Mouse (Mus musculus) intestine, postnatal 0 days (tissue): ENCODE data around the gene BC107364. TPM values are rescaled to one million over a fixed set of nuclear protein-coding genes. Genes with fewer than 3 reads are reported as not detected.
"Not testable (repeated sequence)": the region's sequence is repeated elsewhere in the genome, so short reads cannot be mapped to it uniquely, and the experiment has no call there.

Experiments used
- ATAC-seq: fragments of 200-750 bp; cut with Nextera tagmentation; 2 replicates; pipeline ENCODE4 v1.8.0; 2017; ENCODE audit warnings: mild to moderate bottlenecking, moderate TSS enrichment, moderate library complexity
- H3K27ac ChIP-seq: fragments of 300-500 bp; sonication (generic); 2 replicates; pipeline ENCODE4 v1.5.1; 2014; ENCODE audit warnings: mild to moderate bottlenecking, low read depth, low read length, moderate library complexity
- H3K27me3 ChIP-seq: fragments of 300-500 bp; sonication (generic); replicated peaks from 2 replicates; pipeline ENCODE4 v1.6.1; 2014; ENCODE audit warnings: low read length, mixed read lengths; ENCODE audit not compliant: control insufficient read depth, insufficient read depth
- H3K36me3 ChIP-seq: fragments of 300-500 bp; sonication (generic); 2 replicates; pipeline ENCODE4 v1.6.1; 2014; ENCODE audit warnings: mild to moderate bottlenecking, moderate library complexity; ENCODE audit not compliant: control insufficient read depth, insufficient read depth
- H3K4me1 ChIP-seq: fragments of 300-500 bp; sonication (generic); replicated peaks from 2 replicates; pipeline ENCODE4 v1.6.1; 2014; ENCODE audit warnings: antibody characterized with exemption, low read length, mixed read lengths; ENCODE audit not compliant: control insufficient read depth, insufficient read depth
- H3K4me2 ChIP-seq: fragments of 300-500 bp; sonication (generic); replicated peaks from 2 replicates; pipeline ENCODE4 v1.6.1; 2014; ENCODE audit warnings: low read depth, mild to moderate bottlenecking, moderate library complexity
- H3K4me3 ChIP-seq: fragments of 300-500 bp; sonication (generic); 2 replicates; pipeline ENCODE4 v1.5.1; 2014; ENCODE audit warnings: low read depth, low read length
- H3K9ac ChIP-seq: fragments of 300-500 bp; sonication (generic); 2 replicates; pipeline ENCODE4 v1.6.1; 2014; ENCODE audit warnings: mild to moderate bottlenecking, low read depth, low read length
- H3K9me3 ChIP-seq: fragments of 300-500 bp; sonication (generic); 2 replicates; pipeline ENCODE4 v1.6.1; 2016; ENCODE audit warnings: mixed run types; ENCODE audit not compliant: control insufficient read depth
- CTCF ChIP-seq: sonication (generic); IDR thresholded peaks from 2 replicates; pipeline ENCODE4 v1.5.1; 2016; ENCODE audit warnings: low read depth, mild to moderate bottlenecking, control low read depth, antibody characterized with exemption, moderate library complexity
- WGBS: fragments of 180-500 bp; shearing (Covaris S2); extraction: QIAGEN DNeasy Blood & Tissue Kit; methylation state at CpG from one replicate; pipeline ENCODE4 v1.1.7; 2014; 5-methylcytosine and 5-hydroxymethylcytosine counted together
- polyA plus RNA-seq: library from polyadenylated mRNA; unstranded; fragments of >200 nt; fragmentation: Nextera tagmentation; extraction: Ambion mirVana; gene quantifications from 2 replicates; pipeline ENCODE4 v1.2.1, GENCODE M21; 2015

The BC107364 gene
- polyA plus RNA-seq, 1 experiment from 2014 or later = 0.56 TPM

DNA sequence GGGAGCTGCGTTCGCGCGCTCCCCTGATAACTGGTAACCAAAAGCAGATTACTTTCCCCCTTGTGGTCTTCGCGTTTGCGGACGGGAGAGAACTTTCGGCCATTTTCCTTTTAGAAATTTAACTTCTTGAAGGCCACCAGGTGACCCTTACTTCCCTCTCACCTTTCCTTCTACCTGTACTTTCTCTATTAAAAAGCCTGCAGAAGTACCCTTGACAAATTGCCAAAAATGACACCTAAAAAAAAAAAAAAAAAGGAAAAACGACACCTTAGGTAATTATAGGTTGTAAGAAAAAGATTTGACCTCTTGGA, 1.6 kb downstream of the BC107364 start:
- H3K4me1 ChIP-seq, H3K4me2 ChIP-seq, H3K9ac ChIP-seq, H3K36me3 ChIP-seq, H3K27ac ChIP-seq, H3K27me3 ChIP-seq, H3K9me3 ChIP-seq, ATAC-seq, H3K4me3 ChIP-seq: not testable (repeated sequence)
- WGBS = 0% methylated on average over 1 of the region's 10 CpGs

DNA sequence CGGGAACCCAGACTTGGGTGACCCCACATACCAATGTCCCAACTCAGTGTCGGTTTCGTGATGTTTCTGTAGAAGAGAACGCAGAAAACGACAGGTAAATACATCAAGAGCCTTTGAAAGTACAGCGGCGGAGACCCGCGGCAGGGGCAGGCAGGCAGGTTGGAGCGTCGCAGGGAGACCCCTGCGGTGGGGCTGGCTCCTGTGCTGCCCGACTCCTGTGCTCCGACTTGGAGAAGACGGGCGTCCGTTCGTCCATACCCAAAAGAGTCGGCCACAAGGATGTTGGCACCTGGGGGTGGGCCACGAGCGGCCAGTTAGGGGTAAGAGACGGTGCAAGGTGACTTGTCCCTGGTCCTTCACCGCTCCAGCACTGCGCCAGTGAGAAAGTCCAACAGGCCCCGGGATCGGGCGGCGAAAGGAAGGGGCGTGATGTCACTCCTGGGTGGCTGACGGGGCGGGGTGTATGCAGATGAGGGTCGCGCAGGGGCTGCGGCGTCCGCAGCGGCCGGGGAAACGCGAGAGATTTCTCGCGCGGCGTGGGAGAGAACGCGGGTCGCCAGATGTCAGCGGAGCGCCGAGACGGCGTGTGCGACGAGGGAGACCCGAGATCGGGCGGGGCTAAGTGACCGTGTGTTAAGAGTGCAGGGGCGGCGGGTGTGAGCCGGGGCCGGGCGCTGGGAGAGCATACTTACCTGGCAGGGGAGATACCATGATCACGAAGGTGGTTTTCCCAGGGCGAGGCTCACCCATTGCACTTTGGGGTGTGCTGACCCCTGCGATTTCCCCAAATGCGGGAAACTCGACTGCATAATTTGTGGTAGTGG, 2.1 kb downstream of the BC107364 start:
- not testable (repeated sequence) for H3K9ac ChIP-seq, H3K4me3 ChIP-seq, H3K9me3 ChIP-seq, H3K36me3 ChIP-seq, H3K4me1 ChIP-seq, H3K27ac ChIP-seq, H3K4me2 ChIP-seq, H3K27me3 ChIP-seq
- WGBS = no CpG with 5 or more reads among the region's 68 CpGs
- ATAC-seq = peak; percentile 68; the same call in 1 of the 2 replicates

DNA sequence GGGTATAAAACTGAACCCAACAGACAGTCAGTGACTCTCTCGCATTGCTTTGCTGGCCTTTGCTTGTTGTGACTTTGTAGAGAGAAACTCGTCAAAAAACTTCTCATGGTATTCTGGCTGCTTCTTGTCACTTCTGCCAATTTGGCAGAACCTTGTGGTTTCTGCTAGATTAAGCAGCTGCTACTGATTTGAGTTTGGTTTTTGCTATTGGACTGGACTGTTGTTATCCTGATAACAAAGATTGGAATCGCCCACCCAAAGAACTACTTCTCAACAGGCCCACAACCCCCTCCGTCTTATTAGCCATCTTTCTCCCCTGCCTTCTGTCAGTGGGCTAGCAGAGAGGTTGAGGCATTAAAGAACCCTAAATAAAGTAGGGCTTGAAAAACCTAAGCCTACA, 6.7 kb downstream of the BC107364 start:
- peaks cover 28% of the 10 kb centered on the region for H3K27me3 ChIP-seq
- no peaks in the 10 kb centered on the region for H3K36me3 ChIP-seq
- H3K9me3 ChIP-seq = no peaks in the 10 kb centered on the region
- TF ChIP-seq CTCF = no peak
- H3K9ac ChIP-seq = no peak overlapping the region
- 84% methylated on average over 4 of the region's 4 CpGs for WGBS
- no peak overlapping the region for H3K4me2 ChIP-seq
- no peak overlapping the region for H3K4me3 ChIP-seq
- no peak for ATAC-seq
- no peaks in the 10 kb centered on the region for H3K4me1 ChIP-seq
- H3K27ac ChIP-seq = no peak overlapping the region

DNA sequence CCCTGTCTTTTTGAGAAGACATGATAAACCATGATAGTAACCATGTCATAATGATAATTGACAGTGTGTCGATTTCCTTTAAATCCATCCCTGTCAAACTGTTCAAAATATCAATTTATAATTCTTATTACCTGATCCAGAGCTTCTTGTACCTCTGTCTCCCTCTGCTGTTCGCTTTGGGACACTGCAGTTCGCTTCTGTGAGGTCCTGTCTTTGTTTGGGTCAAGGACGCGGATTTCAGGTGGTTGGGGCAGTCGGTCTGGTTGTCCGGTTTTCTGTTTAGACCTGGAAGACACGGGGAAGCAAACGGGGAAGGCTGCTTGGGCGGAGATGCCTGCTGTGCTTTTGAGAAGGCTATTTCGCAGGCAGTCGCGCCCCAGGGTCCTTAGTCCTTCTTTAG, 11.5 kb downstream of the BC107364 start:
- no peak for ATAC-seq
- 1% methylated on average over 13 of the region's 13 CpGs for WGBS
- H3K4me3 ChIP-seq = peak overlapping the region; percentile 24
- H3K9me3 ChIP-seq = no peaks in the 10 kb centered on the region
- no peaks in the 10 kb centered on the region for H3K4me1 ChIP-seq
- peak; percentile 93 for TF ChIP-seq CTCF
- H3K9ac ChIP-seq = no peak overlapping the region
- no peaks in the 10 kb centered on the region for H3K36me3 ChIP-seq
- H3K27me3 ChIP-seq = peaks cover 63% of the 10 kb centered on the region
- no peak overlapping the region for H3K27ac ChIP-seq
- H3K4me2 ChIP-seq = peak overlapping the region; percentile 47

DNA sequence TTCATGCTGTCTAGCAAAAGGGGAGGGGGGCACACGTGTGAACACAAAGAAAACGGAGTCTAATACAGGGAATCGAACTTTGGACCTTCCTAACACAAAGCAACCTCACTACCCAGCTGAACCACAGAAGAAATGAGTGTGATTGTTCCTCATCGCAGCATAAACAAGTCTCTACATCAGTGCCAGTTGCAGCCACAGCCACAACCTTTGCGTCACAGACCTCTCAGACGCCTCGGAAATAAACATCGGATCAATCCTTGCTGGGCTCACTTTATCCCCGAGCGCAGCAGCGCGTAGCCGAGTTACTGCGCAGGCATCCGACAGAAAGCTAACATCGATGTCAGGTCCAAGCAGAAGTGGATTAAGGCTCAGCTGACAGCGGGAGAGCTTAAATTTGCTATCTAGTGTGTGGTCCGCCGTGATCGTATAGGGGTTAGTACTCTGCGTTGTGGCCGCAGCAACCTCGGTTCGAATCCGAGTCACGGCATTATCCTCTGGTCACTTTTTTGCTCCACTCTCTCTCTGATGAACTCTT, 16.5 kb downstream of the BC107364 start:
- Histone ChIP-seq H3K27ac (no peak overlapping the region), H3K27me3 (peaks cover 66% of the 10 kb centered on the region), H3K9ac (no peak overlapping the region), H3K4me3 (peak overlapping the region; percentile 18), H3K9me3 (no peaks in the 10 kb centered on the region), H3K36me3 (no peaks in the 10 kb centered on the region), H3K4me2 (peak overlapping the region; percentile 22), H3K4me1 (no peaks in the 10 kb centered on the region)
- WGBS = 3% methylated on average over 26 of the region's 26 CpGs
- ATAC-seq = no peak
- no peak for TF ChIP-seq CTCF

DNA sequence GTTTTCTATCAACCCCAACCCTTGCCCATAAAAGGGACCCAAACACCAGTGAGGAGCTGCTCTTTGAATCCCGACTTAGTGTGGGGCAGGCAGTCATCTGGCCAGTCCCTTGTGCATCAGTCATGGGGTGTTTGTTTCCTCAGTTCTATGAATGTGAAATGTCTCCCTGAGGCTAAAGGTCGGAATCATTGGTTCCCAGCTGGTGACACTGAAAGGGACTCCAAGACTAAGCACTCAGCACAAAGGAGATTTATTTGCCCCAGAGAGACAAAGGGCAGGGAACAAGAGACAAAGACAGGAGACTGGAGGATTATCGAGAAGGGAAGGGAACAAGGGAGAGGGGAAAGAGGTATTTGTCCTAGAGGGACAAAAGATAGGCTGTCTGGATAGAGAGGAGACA, 19.9 kb downstream of the BC107364 start:
- WGBS = 46% methylated on average over 3 of the region's 3 CpGs
- no peak for TF ChIP-seq CTCF
- Histone ChIP-seq H3K36me3 (no peaks in the 10 kb centered on the region), H3K4me2 (no peak overlapping the region), H3K9ac (no peak overlapping the region), H3K27me3 (peaks cover 49% of the 10 kb centered on the region), H3K4me1 (no peaks in the 10 kb centered on the region), H3K27ac (no peak overlapping the region), H3K4me3 (no peak overlapping the region), H3K9me3 (no peaks in the 10 kb centered on the region)
- ATAC-seq = no peak

DNA sequence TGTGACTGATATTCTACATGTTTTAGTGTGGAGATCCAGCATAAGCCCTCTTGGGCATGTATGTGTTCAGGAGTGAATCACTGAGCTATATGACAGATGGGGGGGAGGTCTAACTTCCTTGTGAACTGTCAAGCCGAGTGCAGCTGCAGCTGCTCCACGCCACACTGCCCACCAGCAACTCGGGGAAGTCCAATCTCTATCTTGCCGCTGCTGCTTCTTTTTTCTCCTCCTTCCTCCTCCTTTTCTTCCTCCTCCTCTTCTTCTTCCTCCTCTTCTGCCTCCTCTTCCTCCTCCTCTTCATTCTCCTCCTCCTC, 22.3 kb downstream of the BC107364 start:
- WGBS = 64% methylated on average over 4 of the region's 4 CpGs
- Histone ChIP-seq H3K27me3 (peaks cover 27% of the 10 kb centered on the region), H3K4me2 (no peak overlapping the region), H3K36me3 (no peaks in the 10 kb centered on the region), H3K9me3 (no peaks in the 10 kb centered on the region), H3K4me1 (no peaks in the 10 kb centered on the region), H3K27ac (no peak overlapping the region), H3K9ac (no peak overlapping the region), H3K4me3 (no peak overlapping the region)
- no peak for TF ChIP-seq CTCF
- ATAC-seq = no peak
